Mouse (Mus musculus) limb, embryonic 11.5 days (tissue): ENCODE data around the gene Aoc2. TPM values are rescaled to one million over a fixed set of nuclear protein-coding genes. Genes with fewer than 3 reads are reported as not detected.
A peak's percentile ranks its signal among the peaks of the same experiment; 100 is the strongest.

ENCODE experiments used
- ATAC-seq: fragments of 200-750 bp; cut with Nextera tagmentation; 2 replicates; pipeline ENCODE4 v1.8.0; 2017; ENCODE audit warnings: low read depth; ENCODE audit not compliant: insufficient number of reproducible peaks, low FRiP score, low TSS enrichment
- DNase-seq: peaks from one replicate; pipeline ENCODE4 v3.0.0-alpha.2; 2015; ENCODE audit warnings: low spot score
- H3K27ac ChIP-seq: fragments of 300-500 bp; sonication (generic); replicated peaks from 2 replicates; pipeline ENCODE4 v1.5.1; 2014; ENCODE audit warnings: low read depth, mild to moderate bottlenecking, low read length
- H3K27me3 ChIP-seq: fragments of 300-500 bp; sonication (generic); 2 replicates; pipeline ENCODE4 v1.6.1; 2014; ENCODE audit warnings: mild to moderate bottlenecking, low read length, mixed read lengths; ENCODE audit not compliant: control insufficient read depth, insufficient read depth
- H3K36me3 ChIP-seq: fragments of 300-500 bp; sonication (generic); 2 replicates; pipeline ENCODE4 v1.6.1; 2014; ENCODE audit warnings: mild to moderate bottlenecking, low read length, moderate library complexity, mixed read lengths; ENCODE audit not compliant: control insufficient read depth, insufficient read depth
- H3K4me1 ChIP-seq: fragments of 300-500 bp; sonication (generic); 2 replicates; pipeline ENCODE4 v1.6.1; 2014; ENCODE audit warnings: low read length, mixed read lengths; ENCODE audit not compliant: control insufficient read depth, insufficient read depth
- H3K4me2 ChIP-seq: fragments of 300-500 bp; sonication (generic); 2 replicates; pipeline ENCODE4 v1.6.1; 2014; ENCODE audit warnings: low read depth, mild to moderate bottlenecking, moderate library complexity; ENCODE audit not compliant: severe bottlenecking
- H3K4me3 ChIP-seq: fragments of 300-500 bp; sonication (generic); 2 replicates; pipeline ENCODE4 v1.5.1; 2014; ENCODE audit warnings: low read depth, low read length
- H3K9ac ChIP-seq: fragments of 300-500 bp; sonication (generic); 2 replicates; pipeline ENCODE4 v1.6.1; 2014; ENCODE audit warnings: mild to moderate bottlenecking, low read length
- H3K9me3 ChIP-seq: fragments of 300-500 bp; sonication (generic); 2 replicates; pipeline ENCODE4 v1.6.1; 2016; ENCODE audit warnings: low read length; ENCODE audit not compliant: control insufficient read depth
- WGBS: fragments of 180-500 bp; shearing (Covaris S2); extraction: QIAGEN DNeasy Blood & Tissue Kit; methylation state at CpG from one replicate; pipeline ENCODE4 v1.1.7; 2014; 5-methylcytosine and 5-hydroxymethylcytosine counted together
- polyA plus RNA-seq: library from polyadenylated mRNA; unstranded; fragments of >200 nt; fragmentation: Nextera tagmentation; extraction: Ambion mirVana; gene quantifications from 2 replicates; pipeline ENCODE4 v1.2.1, GENCODE M21; 2014

Aoc2 gene
- polyA plus RNA-seq, 1 experiment from 2014 or later, result 1.9 TPM

GRCm38 (mm10) chr11:101334516-101334915 is 9.7 kb downstream of the Aoc2 start:
- 4% methylated on average over 6 of the region's 6 CpGs for WGBS
- Histone ChIP-seq H3K27me3 (no peaks in the 10 kb centered on the region), H3K9ac (no peak overlapping the region), H3K4me2 (no peak overlapping the region; the same call in 1 of the 2 replicates), H3K4me1 (peaks cover 11% of the 10 kb centered on the region; the same call in 1 of the 2 replicates), H3K36me3 (no peaks in the 10 kb centered on the region), H3K4me3 (no peak overlapping the region), H3K27ac (no peak overlapping the region), H3K9me3 (no peaks in the 10 kb centered on the region)
- DNase-seq, result peak; percentile 64
- ATAC-seq, result no peak

- 83% methylated on average over 9 of the region's 9 CpGs for WGBS
- Histone ChIP-seq H3K4me1 (peaks cover 11% of the 10 kb centered on the region; the same call in 1 of the 2 replicates), H3K9ac (no peak overlapping the region), H3K4me3 (no peak overlapping the region), H3K27me3 (no peaks in the 10 kb centered on the region), H3K9me3 (no peaks in the 10 kb centered on the region), H3K27ac (no peak overlapping the region), H3K36me3 (no peaks in the 10 kb centered on the region), H3K4me2 (no peak overlapping the region)
- DNase-seq (no peak), ATAC-seq (no peak)
Observed at GRCm38 (mm10) chr11:101335685-101336084, 10.8 kb downstream of the Aoc2 start.

GRCm38 (mm10) chr11:101338123-101338760 is 13.4 kb downstream of the Aoc2 start:
- ATAC-seq (peak; percentile 86; the same call in 1 of the 2 replicates), DNase-seq (peak; percentile 66)
- no peaks in the 10 kb centered on the region for H3K9me3 ChIP-seq
- no peak overlapping the region for H3K9ac ChIP-seq
- WGBS, result 3% methylated on average over 9 of the region's 9 CpGs
- 0 out of 2 replicates have a peak overlapping the region, but pooled peaks have one; percentile 10 for H3K27ac ChIP-seq
- H3K4me3 ChIP-seq, result peak overlapping the region; percentile 7; the same call in 1 of the 2 replicates
- H3K4me1 ChIP-seq, result peaks cover 11% of the 10 kb centered on the region; the same call in 1 of the 2 replicates
- H3K4me2 ChIP-seq, result peak overlapping the region; percentile 32
- H3K27me3 ChIP-seq, result no peaks in the 10 kb centered on the region
- no peaks in the 10 kb centered on the region for H3K36me3 ChIP-seq

DNA sequence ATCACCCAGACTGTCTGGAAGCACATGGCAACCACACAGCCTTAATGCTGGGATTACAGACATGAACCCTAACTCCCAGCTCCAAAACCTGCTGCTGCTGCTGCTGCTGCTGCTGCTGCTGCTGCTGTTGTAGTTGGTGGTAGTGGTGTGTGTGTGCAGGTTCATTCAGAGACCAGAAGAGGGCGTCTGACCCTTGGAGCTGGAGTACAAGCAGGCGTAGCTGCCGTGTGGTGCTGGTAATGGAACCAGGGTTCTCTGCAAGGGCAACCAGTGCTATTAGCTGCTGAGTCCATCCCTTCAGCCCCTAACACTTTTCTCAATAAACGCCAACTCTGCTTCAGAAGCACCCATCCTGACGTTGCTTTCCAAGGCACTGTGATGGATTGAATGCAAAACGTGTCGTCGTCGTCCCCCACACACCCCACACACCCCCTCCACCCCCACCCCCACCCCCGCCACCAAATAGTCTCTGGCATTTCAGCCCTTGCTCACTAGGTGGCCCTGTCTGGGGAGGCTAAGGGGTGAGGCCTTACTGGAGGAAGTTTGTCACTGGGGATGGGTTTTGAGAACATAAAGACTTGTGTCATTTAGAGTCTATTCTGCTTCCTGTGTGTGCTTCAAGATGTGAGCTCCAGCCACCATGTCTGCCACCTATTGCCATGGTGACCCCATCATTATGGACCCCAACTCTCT is 22.4 kb downstream of the Aoc2 start:
- Histone ChIP-seq H3K36me3 (no peaks in the 10 kb centered on the region), H3K27me3 (no peaks in the 10 kb centered on the region), H3K4me3 (no peak overlapping the region), H3K4me1 (no peaks in the 10 kb centered on the region), H3K9ac (no peak overlapping the region), H3K9me3 (no peaks in the 10 kb centered on the region), H3K27ac (no peak overlapping the region), H3K4me2 (no peak overlapping the region)
- ATAC-seq (no peak), DNase-seq (no peak)
- WGBS, result 74% methylated on average over 10 of the region's 10 CpGs

DNA sequence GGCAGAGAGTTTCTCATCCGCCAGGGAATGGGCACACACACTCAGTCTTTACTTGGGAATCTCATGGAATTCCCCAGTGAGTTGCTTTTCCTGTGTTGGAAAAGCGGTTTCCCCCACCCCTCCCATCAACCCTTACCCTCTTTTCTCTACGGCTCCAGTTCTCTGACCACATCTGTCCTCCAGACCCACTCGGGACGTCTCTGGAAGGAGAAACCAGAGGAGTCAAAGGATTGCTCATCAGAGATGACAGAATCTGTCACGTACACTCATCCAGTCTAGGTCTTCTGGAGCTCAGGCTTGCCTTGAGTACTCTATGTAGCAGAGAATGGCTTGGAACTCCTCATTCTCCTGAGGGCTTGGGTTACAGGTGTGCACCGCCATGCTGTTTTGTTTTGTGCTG is 23.9 kb downstream of the Aoc2 start:
- Histone ChIP-seq H3K9me3 (no peaks in the 10 kb centered on the region), H3K4me1 (no peaks in the 10 kb centered on the region), H3K9ac (no peak overlapping the region), H3K27me3 (no peaks in the 10 kb centered on the region), H3K4me3 (no peak overlapping the region), H3K36me3 (no peaks in the 10 kb centered on the region), H3K27ac (no peak overlapping the region), H3K4me2 (no peak overlapping the region)
- no peak for ATAC-seq
- no peak for DNase-seq
- 69% methylated on average over 7 of the region's 7 CpGs for WGBS

DNA sequence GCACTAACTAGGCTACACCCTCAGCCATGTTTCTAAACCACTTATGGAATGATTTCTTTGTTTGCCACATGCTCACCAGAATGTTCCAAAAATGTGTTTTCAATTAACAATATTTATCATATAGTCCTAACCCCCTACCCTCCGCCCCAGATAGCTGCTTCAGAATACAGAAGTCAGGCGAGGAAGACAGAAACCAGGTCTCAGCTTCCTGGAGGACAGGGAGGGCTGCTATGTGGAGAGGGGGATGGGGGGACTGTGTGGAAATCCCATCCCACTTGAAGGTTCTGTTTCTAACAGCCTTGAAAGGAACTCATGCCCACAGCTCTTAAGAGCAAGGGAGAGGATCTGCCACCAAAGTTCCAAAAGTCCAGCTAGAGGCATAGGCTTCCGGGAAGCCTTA is 24.4 kb downstream of the Aoc2 start:
- 67% methylated on average over 3 of the region's 3 CpGs for WGBS
- no peak overlapping the region for H3K27ac ChIP-seq
- ATAC-seq, result no peak
- H3K27me3 ChIP-seq, result no peaks in the 10 kb centered on the region
- no peak overlapping the region for H3K4me3 ChIP-seq
- no peak overlapping the region for H3K9ac ChIP-seq
- no peaks in the 10 kb centered on the region for H3K36me3 ChIP-seq
- H3K4me1 ChIP-seq, result no peaks in the 10 kb centered on the region
- no peak for DNase-seq
- no peaks in the 10 kb centered on the region for H3K9me3 ChIP-seq
- H3K4me2 ChIP-seq, result no peak overlapping the region

GRCm38 (mm10) chr11:101351100-101351720 is 26.3 kb downstream of the Aoc2 start:
- Histone ChIP-seq H3K4me2 (no peak overlapping the region), H3K36me3 (no peaks in the 10 kb centered on the region), H3K4me3 (no peak overlapping the region), H3K9me3 (no peaks in the 10 kb centered on the region), H3K27ac (no peak overlapping the region), H3K9ac (no peak overlapping the region), H3K27me3 (no peaks in the 10 kb centered on the region), H3K4me1 (no peaks in the 10 kb centered on the region)
- 41% methylated on average over 11 of the region's 11 CpGs for WGBS
- DNase-seq (no peak), ATAC-seq (no peak)

GRCm38 (mm10) chr11:101351721-101352111 is 26.9 kb downstream of the Aoc2 start:
- no peaks in the 10 kb centered on the region for H3K4me1 ChIP-seq
- H3K4me2 ChIP-seq, result no peak overlapping the region
- no peak overlapping the region for H3K4me3 ChIP-seq
- no peak overlapping the region for H3K9ac ChIP-seq
- H3K9me3 ChIP-seq, result no peaks in the 10 kb centered on the region
- 43% methylated on average over 3 of the region's 3 CpGs for WGBS
- H3K27me3 ChIP-seq, result no peaks in the 10 kb centered on the region
- H3K27ac ChIP-seq, result no peak overlapping the region
- DNase-seq (peak; percentile 36), ATAC-seq (no peak)
- no peaks in the 10 kb centered on the region for H3K36me3 ChIP-seq
